Mouse (Mus musculus): ENCODE measurements around the gene Hist2h2ab.
A peak's percentile ranks its signal among the peaks of the same experiment; 100 is the strongest.
"Not testable (repeated sequence)": the region's sequence is repeated elsewhere in the genome, so short reads cannot be mapped to it uniquely, and the experiment has no call there.

The Hist2h2ab gene

DNA sequence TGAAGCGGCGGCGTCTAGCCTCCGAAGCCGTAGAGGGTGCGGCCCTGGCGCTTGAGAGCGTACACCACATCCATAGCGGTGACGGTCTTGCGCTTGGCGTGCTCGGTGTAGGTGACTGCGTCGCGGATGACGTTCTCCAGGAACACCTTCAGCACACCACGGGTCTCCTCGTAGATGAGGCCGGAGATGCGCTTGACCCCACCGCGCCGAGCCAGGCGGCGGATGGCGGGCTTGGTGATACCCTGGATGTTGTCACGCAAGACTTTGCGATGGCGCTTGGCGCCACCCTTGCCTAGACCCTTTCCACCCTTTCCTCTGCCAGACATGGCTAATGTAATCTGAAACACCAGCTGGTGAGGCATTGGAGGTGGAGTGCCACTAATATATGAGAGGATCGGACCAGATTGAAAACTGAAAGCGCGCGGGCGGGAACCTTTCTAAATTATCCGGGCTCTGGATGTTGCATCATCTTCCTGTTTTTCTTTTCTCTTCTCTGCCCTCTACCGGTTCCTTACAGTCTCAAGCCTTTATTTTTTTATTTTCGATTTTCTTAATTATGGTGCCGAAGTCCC lies 43.4 kb downstream of the Hist2h2ab start, which contains the start of gene Hist2h4:
TSS of gene Hist2h4 (minus strand) at position 333 of the 572 bp plus-strand sequence.
- DNase-seq, result peak; percentile 96

DNA sequence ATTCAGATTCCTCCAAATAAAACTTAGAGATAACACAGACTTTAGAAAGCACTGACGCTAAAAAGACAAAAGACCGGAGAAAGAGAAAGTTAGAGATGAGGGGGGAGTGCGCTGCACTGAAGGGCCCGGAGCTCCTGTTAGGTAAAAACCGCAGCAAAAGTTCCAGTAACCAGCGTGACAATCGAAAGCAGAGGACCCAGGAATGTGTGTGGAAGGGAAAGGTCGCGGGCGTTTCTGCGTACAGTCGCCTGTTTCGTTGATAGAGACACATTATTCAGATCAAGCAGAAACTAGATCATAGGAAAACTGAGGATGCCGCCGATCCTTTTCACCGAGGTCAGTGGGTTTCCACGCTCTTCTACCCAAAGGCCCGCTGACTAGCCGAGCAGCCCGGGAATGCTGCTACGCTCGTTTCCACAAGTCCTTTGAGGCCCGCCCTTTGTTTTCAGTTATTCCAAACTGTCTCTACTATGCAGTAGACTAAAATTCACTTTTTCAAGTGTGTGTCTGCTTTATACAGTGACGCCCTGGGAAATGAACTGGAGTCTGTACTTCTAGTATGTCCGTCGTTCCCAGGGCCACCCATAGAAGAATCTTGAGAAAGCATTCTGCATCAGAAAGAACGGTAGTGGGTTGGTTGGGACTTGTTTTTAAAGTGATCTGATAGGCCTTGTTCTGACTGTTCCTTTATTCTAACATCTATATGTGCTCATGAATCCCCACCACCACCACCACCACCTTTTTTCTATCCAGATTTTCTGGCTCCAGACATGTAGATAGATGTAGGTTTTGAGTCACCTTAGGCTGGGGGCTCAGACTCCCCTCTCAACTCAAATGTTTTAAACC lies 44.1 kb downstream of the Hist2h2ab start:
- no peak for DNase-seq

DNA sequence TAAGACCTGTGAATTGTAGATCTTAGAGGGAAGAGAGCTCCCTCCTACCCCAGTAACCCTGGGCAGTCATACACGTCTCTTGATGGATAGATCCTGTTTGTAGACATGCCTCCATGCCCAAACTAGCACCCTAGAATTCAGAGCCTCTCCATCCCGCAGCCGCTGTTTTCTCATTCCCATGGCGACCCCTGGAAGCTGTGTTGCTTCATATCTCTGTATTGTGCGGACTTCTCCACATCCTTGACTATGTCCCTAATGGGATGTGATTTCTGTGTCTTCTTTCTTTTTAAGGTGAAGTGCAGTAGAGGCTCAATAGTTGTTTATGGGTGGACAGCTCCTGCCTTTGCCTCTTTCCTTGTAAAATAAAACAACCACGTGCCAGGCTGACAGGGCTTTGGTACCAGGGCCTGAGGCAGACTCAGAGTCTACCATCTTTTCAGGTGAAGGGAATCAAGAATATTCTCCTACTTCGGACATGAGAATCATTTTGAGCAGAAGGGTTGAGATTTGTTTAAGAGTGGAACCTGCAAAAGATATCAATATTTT lies 44.8 kb downstream of the Hist2h2ab start:
- DNase-seq, result no peak

GRCm38 (mm10) chr3:96266132-96266710 lies 46.6 kb downstream of the Hist2h2ab start:
- no peak for DNase-seq

DNA sequence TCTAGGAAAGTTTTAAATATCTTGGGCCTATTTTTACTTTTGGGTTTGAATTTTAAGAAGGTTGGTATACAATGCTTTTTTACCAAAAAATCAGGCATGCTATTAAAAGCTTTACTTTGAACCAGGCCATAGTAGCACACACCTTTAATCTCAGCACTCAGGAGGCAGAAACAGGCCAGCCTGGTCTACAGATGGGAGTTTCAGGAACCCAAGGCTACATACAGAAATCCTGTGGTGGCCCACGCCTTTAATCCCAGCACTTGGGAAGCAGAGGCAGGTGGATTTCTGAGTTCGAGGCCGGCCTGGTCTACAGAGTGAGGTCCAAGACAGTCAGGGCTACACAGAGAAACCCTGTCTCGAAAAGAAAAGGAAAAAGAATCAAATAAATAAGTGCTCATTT lies 47.9 kb downstream of the Hist2h2ab start:
- DNase-seq, result no peak

- peak; percentile 76 for DNase-seq
Observed at GRCm38 (mm10) chr3:96268051-96268775, 48.5 kb downstream of the Hist2h2ab start, which contains the start of gene Hist2h3b. Gene Hist2h3b, plus strand, starts transcription at chr3:96268654.

- DNase-seq, result not testable (repeated sequence)
Observed at GRCm38 (mm10) chr3:96268776-96269378, 49.2 kb downstream of the Hist2h2ab start.

All from cerebellum, adult 11 months (tissue).